Mouse (Mus musculus) heart, embryonic 12.5 days (tissue): ENCODE data around the gene Slc5a12. TPM values are rescaled to one million over a fixed set of nuclear protein-coding genes. Genes with fewer than 3 reads are reported as not detected.

Experiments used
- polyA plus RNA-seq: library from polyadenylated mRNA; unstranded; fragments of >200 nt; fragmentation: Nextera tagmentation; extraction: Ambion mirVana; gene quantifications from 2 replicates; pipeline ENCODE4 v1.2.1, GENCODE M21; 2016

Gene Slc5a12
- polyA plus RNA-seq, 1 experiment from 2014 or later, result not detected

Other genes with a start within 250 kb of the Slc5a12 start
- 3.5 and 3.9 TPM in 2 replicates for gene Fibin, start 234.1 kb upstream of the Slc5a12 start, polyA plus RNA-seq
- not detected in 2 replicates for gene Muc15, start 124.0 kb downstream of the Slc5a12 start, polyA plus RNA-seq